ENCODE assay signal across 8 mouse cellular contexts in the genomic region with DNA sequence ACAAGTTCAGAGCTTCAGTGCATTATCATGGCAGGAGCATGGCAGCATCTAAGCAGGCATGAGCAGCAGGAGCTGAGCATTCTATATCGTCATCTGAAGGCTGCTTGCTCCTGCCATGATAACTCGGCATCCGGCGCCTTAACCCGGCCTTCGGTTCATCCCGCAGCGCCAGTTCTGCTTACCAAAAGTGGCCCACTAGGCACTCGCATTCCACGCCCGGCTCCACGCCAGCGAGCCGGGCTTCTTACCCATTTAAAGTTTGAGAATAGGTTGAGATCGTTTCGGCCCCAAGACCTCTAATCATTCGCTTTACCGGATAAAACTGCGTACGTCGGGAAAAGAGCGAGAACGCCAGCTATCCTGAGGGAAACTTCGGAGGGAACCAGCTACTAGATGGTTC.
A peak's percentile ranks its signal among the peaks of the same experiment; 100 is the strongest.
DNase-seq lines count a peak whose midpoint lies in the region.

No protein-coding gene starts in this region.

- DNase-seq in cerebellum, adult 11 months, result peak; percentile 78
- DNase-seq in gastrocnemius, adult 18-20 months (ENCODE audit: low spot score), result peak; percentile 83
- peak; percentile 69 for DNase-seq in kidney, adult 11 months
- DNase-seq in layer of hippocampus, postnatal 14 days (ENCODE audit: low spot score in 2 of 2), result peak; percentile 87 to 92
- DNase-seq in lung, adult 18-20 months, result peak; percentile 59 to 72
- DNase-seq in right cerebral cortex, adult 18-20 months, result peak; percentile 88
- DNase-seq in thymus, adult 18-20 months, result peak; percentile 51 to 67
- DNase-seq in urinary bladder, postnatal 4 days (ENCODE audit: low spot score in 2 of 2), result peak; percentile 77 to 86

Comparison
In these comparisons a context has a peak if more than half of its experiments do, and no peak if none do; other contexts are left out.
1. Peak in every context shown above with its lines: DNase-seq.